In genomic region chr14:71642536-71642935, GRCm38 (mm10) we compare ENCODE assay signal across 18 mouse cellular contexts.
DNase-seq lines count a peak whose midpoint lies in the region; ATAC-seq and TF ChIP-seq lines count a peak whose summit lies in the region.
"Had no signal": no experiment of that assay in that cellular context is flagged by ENCODE, and none has a peak within 500 bp of the region (broad histone marks: within the 10 kb centered on the region; RNA-seq: fewer than 3 reads in every experiment).

No protein-coding gene starts in this region.

- no peak overlapping the region for H3K9ac ChIP-seq in kidney, embryonic 16.5 days (replicated peaks; ENCODE audit: low read length)

- TF ChIP-seq POLR2A in kidney, adult 2 months (IDR thresholded peaks at IDR 0.05; ENCODE audit: low read depth, low read length): no peak

- no peaks in the 10 kb centered on the region for H3K36me3 ChIP-seq in kidney, adult 2 months (ENCODE audit: control insufficient read depth, insufficient read depth, low read length)
- no peaks in the 10 kb centered on the region for H3K36me3 ChIP-seq in kidney, embryonic 16.5 days (ENCODE audit: insufficient read depth, low read length)
- H3K36me3 ChIP-seq: G1E had no signal

- peaks cover 6% of the 10 kb centered on the region; the same call in 1 of the 2 replicates for H3K4me1 ChIP-seq in kidney, adult 2 months (ENCODE audit: control insufficient read depth, insufficient read depth, low read length)
- no peaks in the 10 kb centered on the region for H3K4me1 ChIP-seq in kidney, embryonic 16.5 days (ENCODE audit: insufficient read depth, low read length)

- no peaks in the 10 kb centered on the region for H3K27me3 ChIP-seq in kidney, adult 2 months (replicated peaks; ENCODE audit: control insufficient read depth, insufficient read depth, low read length)
- no peaks in the 10 kb centered on the region for H3K27me3 ChIP-seq in kidney, embryonic 16.5 days (ENCODE audit: insufficient read depth, low read length)
- H3K27me3 ChIP-seq: Patski had no signal

- DNase-seq in kidney, adult 2 months: peak; percentile 55
- peak; percentile 67 for DNase-seq in kidney, adult 9 months
- DNase-seq in kidney, adult 11 months: no peak
- DNase-seq: adrenal gland, adult 2 months; adrenal gland, adult 8-10 months; adrenal gland, postnatal 10 days; adrenal gland, postnatal 14 days; adrenal gland, postnatal 25 days; adrenal gland, postnatal 36 days; B cell, adult 2 months; cerebellum, adult 11 months; cerebellum, adult 11-12 months; cerebellum, adult 18-20 months had no signal

- no peak overlapping the region for H3K4me3 ChIP-seq in kidney, adult 2 months (ENCODE audit: insufficient read depth, low read depth, low read length)
- H3K4me3 ChIP-seq in kidney, embryonic 16.5 days (ENCODE audit: low read length): no peak overlapping the region

- no peak overlapping the region for H3K4me2 ChIP-seq in kidney, embryonic 16.5 days (replicated peaks; ENCODE audit: low read depth, low read length)

- no peak for ATAC-seq in kidney, embryonic 16.5 days (ENCODE audit: low FRiP score, low TSS enrichment)
- ATAC-seq: activated CD4-positive, CD25-positive, alpha-beta regulatory T cell, adult 4 months; CD4-positive, CD25-positive, alpha-beta regulatory T cell, adult 4 months; Patski had no signal

- no peaks in the 10 kb centered on the region for H3K9me3 ChIP-seq in kidney, embryonic 16.5 days (ENCODE audit: low read length)

- 67% methylated on average over 1 of the region's 1 CpGs for WGBS in kidney, adult 2 months
- WGBS in kidney, embryonic 16.5 days: 91% methylated on average over 1 of the region's 1 CpGs

- TF ChIP-seq CTCF in kidney, adult 2 months (conservative IDR thresholded peaks at IDR 0.05; ENCODE audit: insufficient read depth, insufficient read length, low read depth, low read length): no peak

- no peak overlapping the region for H3K27ac ChIP-seq in kidney, adult 2 months (ENCODE audit: insufficient read depth, low read depth, low read length)
- H3K27ac ChIP-seq in kidney, embryonic 16.5 days (ENCODE audit: low read length): no peak overlapping the region
